Mouse (Mus musculus): ENCODE measurements around the gene Sema6c.
"Not testable (repeated sequence)": the region's sequence is repeated elsewhere in the genome, so short reads cannot be mapped to it uniquely, and the experiment has no call there.

Gene Sema6c

DNA sequence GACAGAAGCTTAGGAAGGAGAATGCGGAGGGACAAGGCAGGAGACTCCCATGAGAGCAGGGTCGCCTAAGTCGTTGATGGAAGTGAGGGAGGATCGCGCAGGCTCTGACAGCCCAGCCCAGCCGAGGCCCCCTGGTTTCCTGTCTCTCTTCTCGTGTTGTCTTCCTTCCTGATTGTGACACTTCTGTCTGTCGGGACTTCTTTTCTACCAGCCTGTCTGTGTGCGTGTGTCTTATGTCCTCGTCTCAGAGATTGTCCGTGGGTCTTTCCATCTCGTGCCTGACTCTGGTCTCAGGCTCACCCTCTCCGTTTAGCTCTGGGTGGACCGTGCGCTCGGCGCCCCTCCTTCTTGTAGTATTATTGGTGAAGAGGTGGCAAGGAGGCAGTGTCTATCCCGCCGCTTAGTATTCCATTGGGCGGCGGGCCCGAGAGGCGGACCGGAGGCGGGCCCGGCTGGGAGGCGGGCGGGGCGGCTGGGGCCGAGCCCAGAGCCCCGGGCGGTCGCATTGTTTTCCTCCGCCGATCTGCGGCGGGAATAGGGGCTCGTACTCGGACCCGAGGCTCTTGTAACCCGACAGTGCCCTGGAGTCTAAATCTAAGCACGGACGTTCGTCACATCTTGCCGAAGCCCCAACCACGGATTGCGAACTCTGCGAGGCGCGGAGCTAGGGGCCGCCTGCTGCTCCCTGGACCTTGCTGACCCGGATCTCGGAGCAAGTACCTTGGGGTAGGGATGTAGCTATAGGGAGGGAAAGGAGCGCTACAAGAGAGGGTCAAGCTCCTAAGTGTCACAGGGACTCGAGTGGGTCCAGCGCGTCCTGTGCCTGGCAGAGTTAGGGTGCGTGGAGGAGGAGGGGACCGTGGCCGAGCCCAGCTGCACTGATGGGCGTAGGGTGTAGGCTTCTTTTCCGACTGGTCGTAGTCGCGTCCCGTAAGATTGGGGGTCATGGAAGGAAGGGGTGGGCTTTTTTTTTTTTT lies at the start of gene Sema6c:
TSS of gene Sema6c (plus strand) at position 471 of the 977 bp plus-strand sequence.
- peak; percentile 93 for DNase-seq

- peak; percentile 83 for DNase-seq
Measured at GRCm38 (mm10) chr3:95110911-95111726, 49.1 kb upstream of the Sema6c start, which contains the start of gene Vps72. Gene Vps72, plus strand, starts transcription at chr3:95111022.

DNA sequence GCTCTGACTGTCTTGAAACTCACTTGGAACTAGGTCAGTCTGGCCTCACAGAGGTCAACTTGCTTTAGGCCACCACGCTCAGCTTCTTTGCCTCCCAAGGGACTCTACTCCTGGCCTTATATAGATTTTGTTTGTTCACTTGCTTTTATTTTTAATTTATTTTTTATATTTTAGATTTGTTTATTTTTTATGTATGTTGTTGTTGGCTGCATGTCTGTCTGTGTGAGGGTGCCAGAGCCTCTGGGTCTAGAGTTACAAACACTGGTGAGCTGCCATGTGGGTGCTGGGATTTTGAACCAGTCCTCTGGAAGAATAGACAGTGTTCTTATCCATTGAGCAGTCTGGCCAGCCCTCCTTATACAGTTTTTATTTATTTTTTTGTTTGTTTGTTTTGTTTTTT lies 47.5 kb upstream of the Sema6c start:
- no peak for DNase-seq

- no peak for DNase-seq
Measured at GRCm38 (mm10) chr3:95117751-95118150, 42.5 kb upstream of the Sema6c start.

GRCm38 (mm10) chr3:95121580-95121979 lies 38.7 kb upstream of the Sema6c start:
- no peak for DNase-seq

- DNase-seq, result no peak
Measured at GRCm38 (mm10) chr3:95124246-95124645, 36.0 kb upstream of the Sema6c start, which contains the start of gene Tmod4. Gene Tmod4, plus strand, starts transcription at chr3:95124476.

DNA sequence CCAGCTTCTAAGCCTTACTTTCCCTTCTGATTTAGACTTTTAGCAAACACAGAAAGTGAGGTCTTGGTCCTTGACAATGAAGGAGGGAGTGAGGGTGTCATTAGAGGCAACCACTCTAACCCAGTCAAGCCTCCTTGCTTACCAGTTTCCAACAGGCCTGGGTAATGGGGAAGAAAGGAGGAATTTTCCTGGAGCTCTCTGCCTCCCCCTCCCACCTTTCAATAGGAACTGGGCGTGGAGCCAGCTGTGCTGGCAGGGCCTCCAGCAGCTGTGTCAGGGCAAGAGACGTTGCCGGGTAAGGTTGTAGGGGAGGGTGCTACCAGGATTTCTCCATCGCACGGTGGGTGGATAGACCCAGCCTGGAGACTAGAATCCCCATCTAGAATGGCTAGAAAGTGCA lies 35.3 kb upstream of the Sema6c start:
- no peak for DNase-seq

GRCm38 (mm10) chr3:95129226-95129651 lies 31.0 kb upstream of the Sema6c start:
- DNase-seq, result peak; percentile 75

GRCm38 (mm10) chr3:95130081-95130480 lies 30.2 kb upstream of the Sema6c start:
- no peak for DNase-seq

GRCm38 (mm10) chr3:95132389-95132788 lies 27.9 kb upstream of the Sema6c start:
- DNase-seq, result peak; percentile 37

DNA sequence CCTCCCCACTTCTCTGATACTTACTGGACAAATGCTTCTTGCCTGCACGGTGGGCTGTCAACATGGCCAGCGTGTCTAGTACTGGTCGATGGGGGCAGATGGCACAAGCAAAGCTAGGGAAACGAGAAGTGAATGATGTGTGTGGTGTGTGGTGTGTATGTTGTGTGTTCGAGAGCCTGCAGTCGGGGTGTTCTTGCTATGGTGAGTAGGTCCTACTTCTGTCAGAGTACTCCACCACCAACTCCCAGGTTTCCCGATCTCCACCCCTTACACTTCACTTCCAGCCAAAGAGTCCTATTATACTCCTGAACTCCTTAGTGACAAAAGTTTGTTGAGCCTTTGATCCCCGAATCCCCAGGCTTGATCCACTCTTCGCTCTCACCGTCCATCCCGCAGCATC lies 27.1 kb upstream of the Sema6c start:
- DNase-seq, result no peak

DNA sequence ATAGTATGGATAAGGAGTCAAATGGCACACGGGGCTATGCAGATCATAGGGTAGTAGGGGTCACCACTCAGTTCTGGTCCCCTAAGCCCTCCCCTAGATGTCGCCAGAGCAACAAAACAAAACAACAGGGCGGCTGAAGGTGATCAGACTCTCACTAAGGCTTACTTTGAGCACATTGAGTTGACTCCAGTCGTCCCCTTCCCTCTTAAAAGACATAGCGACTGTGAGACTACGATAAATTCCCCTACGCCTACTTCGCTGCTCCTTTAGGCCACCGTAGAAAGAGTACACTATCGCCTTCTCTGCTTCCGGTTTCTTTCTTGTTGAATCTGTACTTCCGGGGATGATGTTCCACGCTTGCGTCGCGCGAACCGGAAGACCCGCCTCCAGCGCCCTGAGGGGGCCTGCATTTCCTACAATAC lies 26.6 kb upstream of the Sema6c start, which contains the start of the genes Scnm1 and Lysmd1:
TSS of gene Scnm1 (minus strand) at position 332 of the 422 bp plus-strand sequence.
TSS of gene Lysmd1 (plus strand) at position 409 of the 422 bp plus-strand sequence.
- DNase-seq, result peak; percentile 97

GRCm38 (mm10) chr3:95134133-95134532 lies 26.1 kb upstream of the Sema6c start:
- DNase-seq, result not testable (repeated sequence)

GRCm38 (mm10) chr3:95135023-95135422 lies 25.2 kb upstream of the Sema6c start:
- DNase-seq, result peak; percentile 71

DNA sequence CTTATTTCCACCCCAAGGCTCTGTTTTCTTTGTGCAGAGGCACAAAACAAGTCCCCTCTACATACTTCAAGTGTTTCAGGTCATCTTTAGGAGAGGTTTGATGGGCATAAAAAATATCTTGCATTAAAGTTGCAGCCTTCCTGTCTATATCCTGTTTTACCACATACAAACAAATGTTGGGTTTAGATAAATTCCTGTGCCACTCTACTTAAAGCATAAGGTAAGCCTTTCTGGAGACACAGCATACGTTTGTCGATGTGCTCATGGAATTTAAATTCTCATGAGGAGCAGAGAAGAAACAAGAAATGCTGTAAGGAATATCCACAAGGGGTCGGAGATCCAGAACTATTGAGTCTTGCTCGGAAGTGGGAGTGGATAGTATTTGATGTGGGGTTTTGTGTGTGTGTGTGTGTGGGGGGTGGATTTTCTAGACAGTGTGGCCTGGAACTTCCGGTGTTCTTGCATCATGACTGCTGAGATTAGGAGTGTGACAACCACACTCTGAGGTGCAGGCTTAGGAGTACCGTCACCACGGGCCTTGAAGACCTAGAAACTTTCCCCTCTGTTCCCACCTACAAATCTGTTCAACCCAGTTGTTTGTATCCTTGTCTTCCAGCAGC lies 24.7 kb upstream of the Sema6c start:
- DNase-seq, result no peak

DNA sequence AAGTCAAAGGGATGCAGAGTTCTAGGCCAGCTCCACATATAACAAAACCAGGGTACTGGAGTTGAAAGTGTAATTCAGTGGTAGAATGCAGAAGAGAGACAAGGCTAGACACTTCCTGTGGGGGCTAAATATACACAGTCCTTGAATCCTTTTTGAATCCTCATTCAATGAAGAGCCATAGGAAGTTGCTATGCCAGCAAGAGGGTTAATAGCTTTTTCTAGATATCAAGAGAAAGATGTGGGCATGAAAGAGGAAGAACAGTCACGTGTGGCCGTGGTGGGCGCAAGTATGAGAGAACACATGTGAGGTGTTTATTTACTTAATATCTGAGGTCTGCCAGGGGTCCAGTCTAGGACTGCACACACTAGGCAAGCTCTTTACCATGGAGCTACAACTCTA lies 23.9 kb upstream of the Sema6c start:
- DNase-seq, result no peak

GRCm38 (mm10) chr3:95139586-95140288 lies 20.5 kb upstream of the Sema6c start:
- no peak for DNase-seq

GRCm38 (mm10) chr3:95140289-95140595 lies 20.0 kb upstream of the Sema6c start:
- DNase-seq, result no peak

DNA sequence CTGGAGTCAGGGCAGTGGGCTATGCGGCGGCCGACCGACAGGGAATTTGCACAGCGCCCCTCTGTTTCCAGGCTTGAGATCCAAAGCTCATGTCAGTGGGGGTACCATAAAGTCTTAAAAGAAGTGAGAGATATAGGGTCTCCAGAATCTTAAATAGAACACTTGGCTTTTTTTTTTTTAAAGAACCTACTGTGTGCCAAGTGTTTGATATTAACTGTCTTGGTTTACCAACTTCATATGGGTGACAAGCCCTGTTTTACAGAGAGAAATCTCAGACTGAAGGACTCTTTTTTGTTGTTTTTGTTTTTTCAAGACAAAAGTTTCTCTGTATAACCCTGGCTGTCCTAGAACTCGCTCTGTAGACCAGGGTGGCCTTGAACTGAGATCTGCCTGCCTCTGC lies 19.5 kb upstream of the Sema6c start:
- DNase-seq, result no peak

- DNase-seq, result no peak
Measured at GRCm38 (mm10) chr3:95141474-95141873, 18.8 kb upstream of the Sema6c start.

DNA sequence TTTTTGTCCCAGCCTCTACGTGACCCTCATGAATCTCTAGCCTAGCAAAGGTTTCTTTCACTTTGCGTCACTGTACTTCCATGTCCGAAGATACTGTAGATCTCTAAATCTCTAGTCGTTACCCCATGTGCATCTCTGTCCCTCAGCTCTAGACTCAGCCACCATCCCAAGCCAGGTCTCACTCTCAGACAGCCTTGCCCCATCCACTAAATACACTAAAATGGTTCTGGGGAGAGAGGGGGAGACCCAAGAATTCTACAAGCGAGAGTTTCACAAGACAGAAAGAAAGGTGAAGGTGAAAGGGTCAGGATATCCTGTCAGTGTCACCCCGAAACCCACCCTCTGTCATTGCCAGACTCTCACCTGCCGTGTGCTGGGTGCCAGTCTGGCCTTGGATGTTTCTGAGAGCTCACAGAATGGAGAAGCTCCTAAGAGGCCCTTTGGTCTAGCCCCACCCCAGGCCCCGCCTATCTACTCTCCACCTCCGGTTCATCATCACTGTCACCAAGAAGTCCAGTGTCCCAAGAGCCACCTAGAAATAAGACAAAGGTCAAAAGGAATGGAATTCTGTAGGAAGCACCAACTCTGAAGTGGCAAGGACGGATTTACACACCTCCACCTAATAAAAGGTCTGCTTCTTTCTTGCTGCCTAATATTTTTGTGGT lies 18.2 kb upstream of the Sema6c start, which contains the start of gene Tnfaip8l2:
TSS of gene Tnfaip8l2 (minus strand) at position 409 of the 665 bp plus-strand sequence.
- DNase-seq, result no peak

GRCm38 (mm10) chr3:95142617-95143011 lies 17.6 kb upstream of the Sema6c start:
- peak; percentile 94 for DNase-seq

Measured in cerebellum, adult 9-10 months (tissue).